Mouse (Mus musculus) stomach, postnatal 0 days (tissue): ENCODE results near the gene Prelid1.

ENCODE experiments used
- CTCF ChIP-seq: IDR thresholded peaks from 2 replicates; pipeline ENCODE4 v1.5.1; 2016; ENCODE audit warnings: antibody characterized with exemption, low read depth, mild to moderate bottlenecking, moderate library complexity
- EP300 ChIP-seq: optimal IDR thresholded peaks from 2 replicates; pipeline ENCODE3; 2016; ENCODE audit warnings: antibody characterized with exemption

GRCm38 (mm10) chr13:55328641-55329040, 8.3 kb downstream of the Prelid1 start:
- TF ChIP-seq CTCF = no peak
- TF ChIP-seq EP300 = no peak
